Mouse (Mus musculus) bone marrow, adult 2 months (tissue): ENCODE data around the gene Esam. TPM values are rescaled to one million over a fixed set of nuclear protein-coding genes. Genes with fewer than 3 reads are reported as not detected.

Experiments used
- H3K27ac ChIP-seq: fragments of 200-500 bp; 2 replicates; pipeline ENCODE4 v1.5.1; 2012; ENCODE audit warnings: low read depth, mild to moderate bottlenecking, control low read depth, inconsistent platforms, low read length; ENCODE audit not compliant: control insufficient read depth, poor library complexity, insufficient read depth
- H3K4me1 ChIP-seq: fragments of 200-500 bp; 2 replicates; pipeline ENCODE4 v1.6.1; 2011; ENCODE audit warnings: low read length; ENCODE audit not compliant: control insufficient read depth, insufficient read depth
- H3K4me3 ChIP-seq: fragments of 200-500 bp; replicated peaks from 2 replicates; pipeline ENCODE3; 2011; ENCODE audit warnings: mild to moderate bottlenecking, low read depth, low read length, control low read depth; ENCODE audit not compliant: control insufficient read depth
- CTCF ChIP-seq: fragments of 200-500 bp; IDR thresholded peaks from 2 replicates; pipeline ENCODE4 v1.5.1; 2011; ENCODE audit warnings: low read length, control low read depth; ENCODE audit not compliant: control insufficient read depth, insufficient read depth
- POLR2A ChIP-seq: fragments of 200-500 bp; IDR thresholded peaks from 2 replicates; pipeline ENCODE4 v1.6.1; 2011; ENCODE audit warnings: low read depth, mild to moderate bottlenecking, control low read depth, low read length, borderline replicate concordance; ENCODE audit not compliant: control insufficient read depth
- whole genome bisulfite sequencing: fragments of 180-500 bp; shearing (Covaris S2); methylation state at CpG from one replicate; pipeline ENCODE4 v1.1.7; 2018; 5-methylcytosine and 5-hydroxymethylcytosine counted together
- polyA plus RNA-seq: library from polyadenylated mRNA; stranded (reverse); fragments of >200 nt; gene quantifications from 2 replicates; pipeline ENCODE4 v1.2.4, GENCODE M21; 2011; ENCODE audit warnings: low replicate concordance; ENCODE audit not compliant: missing spikeins, insufficient read depth, insufficient read length

Esam gene
- polyA plus RNA-seq, 1 experiment = 10.8 TPM

DNA sequence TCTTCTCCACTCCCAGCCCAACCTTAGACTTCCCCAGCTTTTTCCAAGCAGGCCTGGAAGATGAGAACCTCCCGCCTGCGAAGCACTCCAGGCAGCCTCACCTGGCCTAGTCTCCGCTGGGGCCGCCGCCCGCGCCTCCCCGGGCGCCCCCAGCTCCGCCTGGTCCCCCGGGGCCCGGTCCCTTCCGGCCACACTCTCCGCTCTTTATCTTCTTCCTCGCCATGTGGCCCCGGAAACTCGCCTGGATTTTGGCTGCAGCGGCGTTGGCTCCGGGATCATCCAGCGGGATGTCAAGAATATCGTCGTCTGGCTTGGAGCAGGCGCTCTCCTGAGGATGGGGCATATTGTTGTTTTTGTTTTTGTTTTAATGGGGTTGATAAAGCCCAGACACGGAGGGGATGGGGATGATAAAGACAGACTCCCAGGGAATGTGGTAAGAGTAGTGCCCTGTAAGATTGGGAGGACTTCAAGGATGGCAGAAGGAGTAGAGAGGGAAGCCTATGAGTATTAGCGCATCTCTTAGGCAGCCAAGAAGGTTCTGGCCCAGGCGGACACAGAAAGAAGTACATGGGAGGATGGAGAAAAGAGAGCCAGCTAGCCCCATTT, 18.1 kb downstream of the Esam start:
- Histone ChIP-seq H3K4me1 (no peaks in the 10 kb centered on the region), H3K4me3 (no peak overlapping the region), H3K27ac (no peak overlapping the region)
- WGBS = 92% methylated on average over 27 of the region's 27 CpGs
- TF ChIP-seq POLR2A = no peak
- TF ChIP-seq CTCF = no peak

DNA sequence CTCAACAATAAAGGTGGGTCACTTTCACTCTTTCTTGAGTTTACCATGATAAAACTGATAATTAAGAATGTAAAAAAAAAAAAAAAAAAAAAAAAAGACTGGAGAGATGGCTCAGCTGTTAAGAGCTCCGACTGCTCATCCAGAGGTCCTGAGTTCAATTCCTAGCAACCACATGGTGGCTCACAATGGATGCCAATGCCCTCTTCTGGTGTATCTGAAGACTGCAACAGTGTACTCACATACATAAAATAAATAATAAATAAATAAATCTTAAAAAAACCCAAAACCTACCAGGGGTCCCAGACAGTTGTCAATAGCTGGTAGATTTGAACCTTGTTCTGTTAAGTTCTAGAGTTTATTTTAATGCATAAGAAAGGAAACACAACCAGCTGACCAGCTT, 19.0 kb downstream of the Esam start:
- WGBS = 54% methylated on average over 1 of the region's 1 CpGs
- H3K27ac ChIP-seq = no peak overlapping the region
- no peaks in the 10 kb centered on the region for H3K4me1 ChIP-seq
- no peak overlapping the region for H3K4me3 ChIP-seq
- TF ChIP-seq CTCF (no peak), POLR2A (no peak)

DNA sequence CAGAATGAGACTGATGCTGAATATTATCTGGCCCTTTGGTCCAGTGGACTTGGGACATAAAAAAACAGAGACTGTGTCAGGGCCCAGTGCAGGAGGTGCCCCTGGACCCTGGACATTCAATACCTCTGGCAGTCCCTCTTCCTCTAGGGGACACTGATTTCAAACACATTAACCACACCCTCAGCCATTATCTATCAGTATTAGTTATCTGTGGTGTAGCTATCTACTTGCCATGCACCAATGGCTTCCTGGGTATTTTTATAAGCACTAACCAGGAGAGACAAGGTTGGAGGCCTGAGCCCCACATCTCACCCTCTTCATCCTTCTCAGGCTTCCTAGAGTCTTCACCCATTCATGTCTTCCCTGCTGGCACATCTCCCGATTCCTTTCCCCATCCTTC, 22.6 kb downstream of the Esam start:
- Histone ChIP-seq H3K4me3 (no peak overlapping the region), H3K27ac (no peak overlapping the region), H3K4me1 (peaks cover 1% of the 10 kb centered on the region; the same call in 1 of the 2 replicates)
- TF ChIP-seq CTCF = no peak
- no peak for TF ChIP-seq POLR2A
- WGBS = 72% methylated on average over 1 of the region's 1 CpGs

DNA sequence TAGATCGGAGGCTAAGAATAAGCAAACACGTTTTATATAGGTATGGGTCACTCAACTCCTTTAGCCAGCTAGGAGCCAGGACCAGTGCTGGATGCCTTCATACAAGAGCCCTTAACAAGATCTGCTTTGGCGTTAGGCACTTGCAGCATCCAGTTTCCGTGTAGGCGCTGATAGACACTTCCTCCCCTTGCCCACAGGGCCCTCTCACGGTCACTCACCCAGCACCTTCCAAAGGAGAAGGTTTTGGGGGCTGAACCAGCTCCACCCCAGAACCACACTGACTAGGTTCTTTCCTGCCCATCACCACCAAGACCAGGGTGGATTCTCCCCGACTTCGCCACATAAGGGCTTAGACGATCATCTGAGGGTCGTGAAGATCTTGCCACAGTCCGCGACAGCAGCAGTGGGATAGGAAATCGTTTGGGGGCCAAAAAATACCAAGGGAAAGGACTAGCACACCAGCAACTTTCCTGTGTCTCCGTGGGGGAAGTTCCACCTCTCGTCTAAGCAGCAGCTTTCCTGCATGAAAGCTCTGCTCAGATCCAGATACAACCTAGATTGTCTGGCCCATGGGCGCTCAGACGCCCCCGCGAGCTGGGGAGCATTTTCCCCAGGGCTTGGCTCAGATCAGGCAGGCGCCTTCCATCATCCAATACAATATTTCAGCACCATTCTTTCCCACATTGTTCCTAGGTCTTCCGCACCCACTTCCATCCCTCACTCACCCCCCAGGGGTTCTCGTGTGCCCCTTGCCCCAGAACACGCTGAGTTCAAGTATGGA, 24.1 kb downstream of the Esam start:
- peaks cover 1% of the 10 kb centered on the region; the same call in 1 of the 2 replicates for H3K4me1 ChIP-seq
- TF ChIP-seq CTCF = no peak
- no peak for TF ChIP-seq POLR2A
- 2% methylated on average over 23 of the region's 23 CpGs for WGBS
- H3K27ac ChIP-seq = no peak overlapping the region
- H3K4me3 ChIP-seq = peak overlapping the region; percentile 53

DNA sequence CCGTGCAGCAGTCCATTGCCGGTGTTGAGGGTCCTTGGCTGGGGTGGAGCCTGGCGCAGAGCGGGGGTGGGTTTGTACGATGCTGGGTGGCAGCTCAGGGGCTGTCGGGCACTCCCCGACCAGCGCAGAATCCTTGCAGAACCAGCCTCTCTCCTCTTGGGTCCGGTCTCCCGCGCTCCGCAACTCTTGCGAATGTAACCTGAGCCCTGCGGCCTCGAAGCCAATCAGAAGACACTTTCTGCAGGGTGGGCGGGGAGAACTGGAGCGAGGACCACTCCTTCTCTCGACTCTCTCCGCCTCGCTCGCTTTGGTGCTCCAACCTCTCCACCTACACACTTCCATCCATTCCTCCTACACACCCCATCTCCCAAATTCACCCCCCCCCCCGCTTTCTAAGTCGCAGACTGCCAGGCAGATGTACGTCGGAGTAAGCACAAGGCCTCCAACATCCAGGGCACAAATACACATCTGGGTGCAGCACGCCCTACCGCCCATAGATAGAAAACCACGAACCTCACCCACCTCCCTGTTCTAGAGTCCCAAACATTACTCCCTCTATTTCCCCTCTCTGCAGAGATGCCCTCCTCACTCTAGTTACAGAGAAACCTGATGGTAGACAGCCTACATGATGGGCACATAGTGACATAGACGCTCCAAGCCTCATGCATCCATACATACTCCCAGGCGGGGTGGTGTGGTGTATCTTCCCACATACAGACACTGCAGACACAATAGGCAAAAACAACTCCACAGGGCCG, 24.8 kb downstream of the Esam start, which contains the start of gene Nrgn:
Gene Nrgn, minus strand, starts transcription at position 369 of the 758 bp plus-strand sequence.
- no peak for TF ChIP-seq POLR2A
- TF ChIP-seq CTCF = no peak
- WGBS = 4% methylated on average over 31 of the region's 31 CpGs
- peak within 1 kb of the TSS; percentile 53 for H3K4me3 ChIP-seq

DNA sequence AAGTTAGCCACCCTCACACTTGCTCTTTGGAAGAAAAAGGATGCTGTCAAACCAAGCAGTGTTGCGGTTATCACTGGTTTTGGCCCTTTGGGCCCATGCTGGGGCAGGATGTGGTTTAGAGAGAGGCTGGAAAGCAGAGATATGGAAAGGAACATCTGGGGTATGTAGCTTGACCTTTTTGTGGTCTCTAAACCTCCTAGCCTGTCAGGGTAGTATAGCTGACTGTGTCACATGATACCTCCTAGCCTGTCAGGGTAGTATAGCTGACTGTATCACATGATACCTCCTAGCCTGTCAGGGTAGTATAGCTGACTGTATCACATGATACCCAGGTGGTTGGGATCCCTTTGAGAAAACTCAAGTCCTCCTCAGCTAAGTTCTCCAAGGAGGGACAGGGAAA, 26.4 kb downstream of the Esam start:
- no peak for TF ChIP-seq CTCF
- TF ChIP-seq POLR2A = no peak
- Histone ChIP-seq H3K4me1 (peaks cover 1% of the 10 kb centered on the region; the same call in 1 of the 2 replicates), H3K27ac (no peak overlapping the region), H3K4me3 (no peak overlapping the region)
- WGBS = 7% methylated on average over 1 of the region's 1 CpGs

More for the DNA sequence above, 24.8 kb downstream of the Esam start, which contains the start of gene Nrgn:
- Histone ChIP-seq H3K27ac (no peak within 1 kb of the TSS), H3K4me1 (peaks cover 1% of the 10 kb centered on the region; the same call in 1 of the 2 replicates)

DNA sequence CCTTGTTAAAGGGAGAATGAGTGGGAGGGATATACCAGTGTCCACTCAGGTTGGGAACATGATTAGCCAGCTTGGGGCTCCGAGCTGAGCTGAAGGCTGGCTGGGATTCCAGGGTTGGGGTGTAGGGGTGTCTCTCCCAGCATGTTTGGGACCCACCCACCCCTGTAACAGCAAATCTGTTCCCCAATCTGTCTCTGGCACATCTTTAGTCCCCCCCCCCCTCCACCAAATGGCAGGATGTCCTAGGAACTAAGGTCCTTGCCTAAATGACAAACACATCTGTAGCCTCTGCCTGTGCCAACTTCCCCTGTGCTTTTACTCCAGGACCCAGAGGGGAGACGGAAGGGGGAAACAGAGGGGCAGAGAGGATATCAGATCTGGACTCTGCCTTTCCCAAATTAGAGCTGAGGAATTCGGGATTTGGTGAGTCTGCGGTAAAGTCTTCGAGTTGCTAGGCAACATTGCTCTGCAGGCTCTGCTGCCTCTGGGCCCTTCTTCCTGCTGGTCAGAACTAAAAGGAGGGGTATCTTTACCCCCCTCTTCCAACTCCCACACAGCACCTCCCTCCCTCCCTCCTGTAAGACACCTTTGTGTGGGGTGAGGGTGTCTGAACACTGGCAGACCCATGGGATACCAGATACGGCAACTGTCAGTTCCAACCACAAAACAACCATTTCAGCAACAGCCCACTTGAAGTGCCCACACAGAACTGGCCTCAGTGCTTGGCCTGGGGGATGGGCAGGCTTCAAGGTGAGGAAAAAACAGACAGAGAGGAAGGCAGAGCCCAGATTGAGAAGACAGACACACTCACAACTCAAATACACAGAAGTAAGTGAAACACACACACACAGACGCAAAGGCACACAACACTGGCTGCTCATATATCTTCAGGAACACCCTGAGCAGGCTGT, 27.2 kb downstream of the Esam start, which contains the start of gene Siae:
Gene Siae, plus strand, starts transcription at position 861 of the 911 bp plus-strand sequence.
- H3K4me1 ChIP-seq = peaks cover 1% of the 10 kb centered on the region; the same call in 1 of the 2 replicates
- H3K4me3 ChIP-seq = no peak within 1 kb of the TSS
- H3K27ac ChIP-seq = no peak within 1 kb of the TSS
- 23% methylated on average over 7 of the region's 7 CpGs for WGBS
- TF ChIP-seq CTCF = no peak

DNA sequence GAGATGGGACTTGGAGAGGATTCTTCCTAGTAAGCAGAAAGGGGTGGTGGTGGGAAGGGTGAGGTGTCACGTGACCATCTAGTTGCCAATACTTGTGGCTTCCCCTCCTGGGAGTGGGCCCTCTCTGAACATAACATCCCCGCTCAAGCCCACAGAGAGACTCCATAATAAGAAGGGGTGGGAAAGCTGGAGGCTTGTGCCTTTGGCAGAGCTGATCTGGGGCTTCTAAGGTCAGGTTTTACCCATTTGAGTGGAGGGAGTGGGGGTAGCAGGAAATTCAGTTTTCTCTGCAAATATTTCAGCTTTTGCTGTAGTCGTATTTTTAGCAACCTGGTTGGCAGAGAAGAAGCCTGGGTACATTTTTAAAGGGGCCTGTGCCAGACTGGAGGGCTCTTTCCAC, 28.5 kb downstream of the Esam start:
- whole genome bisulfite sequencing = 29% methylated on average over 3 of the region's 3 CpGs
- no peak overlapping the region for H3K27ac ChIP-seq
- no peak for TF ChIP-seq POLR2A
- no peak for TF ChIP-seq CTCF
- H3K4me3 ChIP-seq = no peak overlapping the region
- H3K4me1 ChIP-seq = peaks cover 1% of the 10 kb centered on the region; the same call in 1 of the 2 replicates
